Mouse (Mus musculus): ENCODE data around the gene Tmf1. TPM values are rescaled to one million over a fixed set of nuclear protein-coding genes. Genes with fewer than 3 reads are reported as not detected.
A peak's percentile ranks its signal among the peaks of the same experiment; 100 is the strongest.

Gene Tmf1
- total and polyA plus RNA-seq, 2 experiments from 2014 or later, result 8.1 to 29.1 TPM

- H3K27ac ChIP-seq (ENCODE audit: low read depth), result peak overlapping the region; percentile 5; the same call in 1 of the 2 replicates
- DNase-seq (ENCODE audit: low spot score), result no peak
- H3K4me3 ChIP-seq (ENCODE audit: low read depth, low read length), result no peak overlapping the region
- peaks cover 28% of the 10 kb centered on the region for H3K4me1 ChIP-seq (ENCODE audit: control insufficient read depth, insufficient read depth)
- H3K36me3 ChIP-seq (replicated peaks; ENCODE audit: control insufficient read depth, insufficient read depth, low read length), result no peaks in the 10 kb centered on the region
- no peaks in the 10 kb centered on the region for H3K9me3 ChIP-seq (replicated peaks; ENCODE audit: control insufficient read depth, low read length)
- no peak for TF ChIP-seq EP300 (IDR thresholded peaks at IDR 0.05; ENCODE audit: low read depth)
- TF ChIP-seq CTCF (IDR thresholded peaks at IDR 0.05; ENCODE audit: low read depth), result no peak
- no peak overlapping the region for H3K4me2 ChIP-seq (ENCODE audit: low read depth, low read length)
- 37% methylated on average over 3 of the region's 3 CpGs for WGBS
- no peaks in the 10 kb centered on the region for H3K27me3 ChIP-seq (ENCODE audit: control insufficient read depth, insufficient read depth, low read length)
- ATAC-seq (ENCODE audit: insufficient read depth, low read depth), result no peak
- H3K9ac ChIP-seq (replicated peaks; ENCODE audit: low read depth, low read length), result no peak overlapping the region
Measured at GRCm38 (mm10) chr6:97208406-97208805, 29.5 kb upstream of the Tmf1 start.

- Histone ChIP-seq H3K4me1 (ENCODE audit: control insufficient read depth, insufficient read depth) (peaks cover 18% of the 10 kb centered on the region), H3K4me2 (ENCODE audit: low read depth, low read length) (no peak overlapping the region), H3K9ac (replicated peaks; ENCODE audit: low read depth, low read length) (no peak overlapping the region), H3K9me3 (replicated peaks; ENCODE audit: control insufficient read depth, low read length) (no peaks in the 10 kb centered on the region), H3K36me3 (replicated peaks; ENCODE audit: control insufficient read depth, insufficient read depth, low read length) (no peaks in the 10 kb centered on the region), H3K27ac (ENCODE audit: low read depth) (no peak overlapping the region), H3K4me3 (ENCODE audit: low read depth, low read length) (no peak overlapping the region), H3K27me3 (ENCODE audit: control insufficient read depth, insufficient read depth, low read length) (no peaks in the 10 kb centered on the region)
- WGBS, result 68% methylated on average over 4 of the region's 4 CpGs
- ATAC-seq (ENCODE audit: insufficient read depth, low read depth), result no peak
- TF ChIP-seq EP300 (IDR thresholded peaks at IDR 0.05; ENCODE audit: low read depth) (no peak), CTCF (IDR thresholded peaks at IDR 0.05; ENCODE audit: low read depth) (no peak)
- DNase-seq (ENCODE audit: low spot score), result no peak
Measured at GRCm38 (mm10) chr6:97207085-97207484, 28.2 kb upstream of the Tmf1 start.

GRCm38 (mm10) chr6:97205439-97205885 lies 26.5 kb upstream of the Tmf1 start, which contains the start of gene Uba3:
TSS of gene Uba3 (minus strand) at chr6:97205647.
- peak within 1 kb of the TSS; percentile 92 for H3K27ac ChIP-seq (ENCODE audit: low read depth)
- no peaks in the 10 kb centered on the region for H3K9me3 ChIP-seq (replicated peaks; ENCODE audit: control insufficient read depth, low read length)
- peak within 1 kb of the TSS; percentile 96 for H3K4me3 ChIP-seq (ENCODE audit: low read depth, low read length)
- no peak for TF ChIP-seq EP300 (IDR thresholded peaks at IDR 0.05; ENCODE audit: low read depth)
- H3K9ac ChIP-seq (replicated peaks; ENCODE audit: low read depth, low read length), result peak within 1 kb of the TSS; percentile 99
- peaks cover 14% of the 10 kb centered on the region for H3K4me1 ChIP-seq (ENCODE audit: control insufficient read depth, insufficient read depth)
- WGBS, result 1% methylated on average over 38 of the region's 38 CpGs
- H3K27me3 ChIP-seq (ENCODE audit: control insufficient read depth, insufficient read depth, low read length), result no peaks in the 10 kb centered on the region
- 0 out of 2 replicates have a peak, but pooled peaks cover 4% of the 10 kb centered on the region for H3K36me3 ChIP-seq (replicated peaks; ENCODE audit: control insufficient read depth, insufficient read depth, low read length)
- ATAC-seq (ENCODE audit: insufficient read depth, low read depth) (peak; percentile 98), DNase-seq (ENCODE audit: low spot score) (peak; percentile 99)
- peak within 1 kb of the TSS; percentile 88 for H3K4me2 ChIP-seq (ENCODE audit: low read depth, low read length)

GRCm38 (mm10) chr6:97204952-97205351 lies 26.0 kb upstream of the Tmf1 start:
- H3K4me1 ChIP-seq (ENCODE audit: control insufficient read depth, insufficient read depth), result peaks cover 14% of the 10 kb centered on the region
- 0 out of 2 replicates have a peak, but pooled peaks cover 8% of the 10 kb centered on the region for H3K36me3 ChIP-seq (replicated peaks; ENCODE audit: control insufficient read depth, insufficient read depth, low read length)
- H3K27ac ChIP-seq (ENCODE audit: low read depth), result peak overlapping the region; percentile 92
- H3K9me3 ChIP-seq (replicated peaks; ENCODE audit: control insufficient read depth, low read length), result no peaks in the 10 kb centered on the region
- no peaks in the 10 kb centered on the region for H3K27me3 ChIP-seq (ENCODE audit: control insufficient read depth, insufficient read depth, low read length)
- DNase-seq (ENCODE audit: low spot score) (peak; percentile 24), ATAC-seq (ENCODE audit: insufficient read depth, low read depth) (peak; percentile 37)
- TF ChIP-seq EP300 (IDR thresholded peaks at IDR 0.05; ENCODE audit: low read depth), result no peak
- no peak for TF ChIP-seq CTCF (IDR thresholded peaks at IDR 0.05; ENCODE audit: low read depth)
- H3K9ac ChIP-seq (replicated peaks; ENCODE audit: low read depth, low read length), result peak overlapping the region; percentile 99
- 0% methylated on average over 16 of the region's 16 CpGs for WGBS
- peak overlapping the region; percentile 96 for H3K4me3 ChIP-seq (ENCODE audit: low read depth, low read length)
- peak overlapping the region; percentile 88 for H3K4me2 ChIP-seq (ENCODE audit: low read depth, low read length)

- peak overlapping the region; percentile 99 for H3K9ac ChIP-seq (replicated peaks; ENCODE audit: low read depth, low read length)
- no peaks in the 10 kb centered on the region for H3K9me3 ChIP-seq (replicated peaks; ENCODE audit: control insufficient read depth, low read length)
- WGBS, result 14% methylated on average over 9 of the region's 9 CpGs
- peak overlapping the region; percentile 92; the same call in 1 of the 2 replicates for H3K27ac ChIP-seq (ENCODE audit: low read depth)
- H3K4me3 ChIP-seq (ENCODE audit: low read depth, low read length), result peak overlapping the region; percentile 96
- no peaks in the 10 kb centered on the region for H3K27me3 ChIP-seq (ENCODE audit: control insufficient read depth, insufficient read depth, low read length)
- ATAC-seq (ENCODE audit: insufficient read depth, low read depth), result no peak
- TF ChIP-seq CTCF (IDR thresholded peaks at IDR 0.05; ENCODE audit: low read depth) (no peak), EP300 (IDR thresholded peaks at IDR 0.05; ENCODE audit: low read depth) (no peak)
- H3K4me2 ChIP-seq (ENCODE audit: low read depth, low read length), result peak overlapping the region; percentile 88
- peaks cover 14% of the 10 kb centered on the region for H3K4me1 ChIP-seq (ENCODE audit: control insufficient read depth, insufficient read depth)
- H3K36me3 ChIP-seq (replicated peaks; ENCODE audit: control insufficient read depth, insufficient read depth, low read length), result peaks cover 8% of the 10 kb centered on the region; the same call in 1 of the 2 replicates
- no peak for DNase-seq (ENCODE audit: low spot score)
Measured at GRCm38 (mm10) chr6:97204252-97204869, 25.4 kb upstream of the Tmf1 start.
